Mouse (Mus musculus) spleen, adult 2 months (tissue): Measurements from ENCODE around the gene Sohlh1.
A peak's percentile ranks its signal among the peaks of the same experiment; 100 is the strongest.

Experiments
- CTCF ChIP-seq: fragments of 200-500 bp; IDR thresholded peaks from 2 replicates; pipeline ENCODE4 v1.5.1; 2011; ENCODE audit warnings: mild to moderate bottlenecking, inconsistent platforms; ENCODE audit not compliant: insufficient read depth, insufficient read length, insufficient replicate concordance; ENCODE audit errors: extremely low read depth
- POLR2A ChIP-seq: fragments of 200-500 bp; IDR thresholded peaks from 2 replicates; pipeline ENCODE4 v1.6.1; 2011; ENCODE audit warnings: low read depth, low read length, inconsistent platforms

- TF ChIP-seq POLR2A (no peak), CTCF (peak; percentile 83)
These were observed 3.3 kb upstream of the Sohlh1 start for GRCm38 (mm10) chr2:25850330-25850729.
